Mouse (Mus musculus) ES-Bruce4 (cell line): Measurements from ENCODE around the gene Psmc5. TPM values are rescaled to one million over a fixed set of nuclear protein-coding genes. Genes with fewer than 3 reads are reported as not detected.
A peak's percentile ranks its signal among the peaks of the same experiment; 100 is the strongest.

ENCODE experiments used
- H3K27ac ChIP-seq: 2 replicates; pipeline ENCODE4 v1.5.1; 2012; ENCODE audit warnings: low read length, inconsistent platforms; ENCODE audit not compliant: insufficient read depth
- H3K27me3 ChIP-seq: 2 replicates; pipeline ENCODE4 v1.6.1; 2012; ENCODE audit warnings: mild to moderate bottlenecking, low read length, inconsistent platforms; ENCODE audit not compliant: control insufficient read depth, poor library complexity, insufficient read depth, severe bottlenecking
- H3K36me3 ChIP-seq: 2 replicates; pipeline ENCODE4 v1.6.1; 2012; ENCODE audit warnings: inconsistent platforms, mild to moderate bottlenecking, low read length, moderate library complexity; ENCODE audit not compliant: control insufficient read depth, poor library complexity, insufficient read depth, severe bottlenecking
- H3K4me1 ChIP-seq: one replicate; pipeline ENCODE4 v1.8.1; 2011; ENCODE audit warnings: low read length; ENCODE audit not compliant: control insufficient read depth, insufficient read depth
- H3K4me3 ChIP-seq: 2 replicates; pipeline ENCODE4 v1.5.1; 2011; ENCODE audit warnings: low read depth, mild to moderate bottlenecking, low read length
- H3K9ac ChIP-seq: 2 replicates; pipeline ENCODE4 v1.6.1; 2012; ENCODE audit warnings: low read depth, mild to moderate bottlenecking, inconsistent platforms; ENCODE audit not compliant: poor library complexity, severe bottlenecking
- H3K9me3 ChIP-seq: replicated peaks from 2 replicates; pipeline ENCODE4 v1.6.1; 2012; ENCODE audit warnings: mild to moderate bottlenecking, low read length, inconsistent platforms; ENCODE audit not compliant: control insufficient read depth, poor library complexity, insufficient read depth, severe bottlenecking
- CTCF ChIP-seq: IDR thresholded peaks from one replicate; pipeline ENCODE4 v1.8.1; 2011; ENCODE audit warnings: low read depth, low read length
- EP300 ChIP-seq: IDR thresholded peaks from 2 replicates; pipeline ENCODE4 v1.6.1; 2011; ENCODE audit warnings: low read depth, low read length; ENCODE audit not compliant: insufficient read depth
- POLR2A ChIP-seq: IDR thresholded peaks from one replicate; pipeline ENCODE4 v1.8.1; 2011; ENCODE audit warnings: low read length; ENCODE audit not compliant: insufficient read depth
- polyA plus RNA-seq: library from polyadenylated mRNA; stranded (reverse); fragments of >200 nt; gene quantifications from 2 replicates; pipeline ENCODE4 v1.2.4, GENCODE M21; 2011; ENCODE audit warnings: low read depth; ENCODE audit not compliant: missing spikeins, insufficient read depth, insufficient read length

Gene Psmc5
- polyA plus RNA-seq, 1 experiment: 170 TPM

DNA sequence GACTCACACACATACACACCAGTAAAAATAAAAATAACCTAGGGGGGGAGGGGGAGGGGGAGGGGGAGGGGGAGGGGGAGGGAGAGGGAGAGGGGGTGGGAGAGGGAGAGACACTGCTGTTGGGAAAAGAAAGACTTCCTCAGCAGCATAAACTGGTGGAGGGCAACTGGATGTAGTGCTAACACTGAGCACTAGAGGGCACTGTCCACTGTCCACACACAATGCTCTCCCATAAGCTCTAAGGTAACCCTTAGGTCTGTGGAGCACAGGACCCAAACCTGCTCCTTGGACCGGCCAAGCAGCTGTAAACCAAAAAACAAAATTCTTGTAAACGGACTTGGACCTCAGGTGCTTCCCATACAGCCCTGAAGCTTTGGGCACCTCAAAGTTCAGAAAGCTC lies 46.7 kb downstream of the Psmc5 start:
- no peak overlapping the region for H3K4me3 ChIP-seq
- no peaks in the 10 kb centered on the region for H3K36me3 ChIP-seq
- TF ChIP-seq POLR2A (no peak), CTCF (peak; percentile 85)
- no peak overlapping the region for H3K9ac ChIP-seq
- no peaks in the 10 kb centered on the region for H3K27me3 ChIP-seq
- H3K4me1 ChIP-seq: no peaks in the 10 kb centered on the region
- H3K27ac ChIP-seq: no peak overlapping the region
- H3K9me3 ChIP-seq: peaks cover 7% of the 10 kb centered on the region

DNA sequence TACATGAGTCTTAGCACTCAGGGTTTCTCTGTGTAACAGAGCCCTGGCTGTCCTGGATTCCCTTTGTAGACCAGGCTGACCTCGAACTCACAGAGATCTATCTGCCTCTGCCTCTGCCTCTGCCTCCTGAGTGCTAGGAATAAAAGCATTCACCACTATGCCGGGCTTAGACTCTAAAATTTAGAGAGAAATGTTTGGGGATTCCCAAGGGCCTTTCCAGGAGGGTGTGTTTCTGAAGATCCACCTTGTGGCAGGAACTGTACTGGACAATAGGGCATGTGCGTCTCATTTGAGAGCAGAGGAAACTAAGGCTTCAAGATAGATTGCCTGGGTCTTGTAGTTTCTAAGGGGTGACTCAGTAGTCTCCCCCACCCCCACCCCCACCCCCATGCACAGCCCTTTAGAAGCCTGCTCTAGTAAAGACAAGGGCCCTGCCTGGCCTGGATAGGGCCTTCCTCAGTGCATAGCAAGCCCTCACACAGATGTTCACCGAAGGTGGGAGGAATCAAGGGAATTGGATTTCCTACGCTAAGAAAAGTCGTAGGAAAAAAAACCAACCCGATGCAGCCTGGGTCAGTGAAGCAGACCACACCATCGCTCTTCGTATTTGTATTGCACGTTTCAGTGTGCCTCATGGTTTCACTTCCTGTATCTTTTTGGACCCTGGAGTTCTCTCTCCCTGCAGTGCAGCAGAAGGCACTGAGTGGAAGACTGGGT lies 49.6 kb downstream of the Psmc5 start:
- H3K9ac ChIP-seq: no peak overlapping the region
- no peak for TF ChIP-seq CTCF
- H3K4me1 ChIP-seq: no peaks in the 10 kb centered on the region
- no peaks in the 10 kb centered on the region for H3K27me3 ChIP-seq
- H3K27ac ChIP-seq: no peak overlapping the region
- no peaks in the 10 kb centered on the region for H3K9me3 ChIP-seq
- H3K36me3 ChIP-seq: no peaks in the 10 kb centered on the region
- no peak overlapping the region for H3K4me3 ChIP-seq

DNA sequence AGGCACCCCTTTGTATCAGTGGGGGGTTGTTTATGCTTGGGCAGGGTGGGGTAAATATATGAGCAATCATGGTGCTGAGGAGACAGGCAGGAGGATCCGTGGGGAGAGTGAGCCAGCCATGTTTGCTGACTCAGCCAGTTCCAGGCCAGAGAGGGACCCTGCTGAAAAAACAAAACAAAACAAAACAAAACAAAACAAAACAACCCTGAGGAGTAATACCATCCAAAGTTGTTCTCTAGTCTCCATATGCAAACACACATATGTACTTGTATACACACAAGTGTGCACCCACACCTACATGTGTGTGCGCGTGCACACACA lies 50.1 kb downstream of the Psmc5 start:
- Histone ChIP-seq H3K4me1 (no peaks in the 10 kb centered on the region), H3K27me3 (no peaks in the 10 kb centered on the region), H3K27ac (no peak overlapping the region), H3K9ac (no peak overlapping the region), H3K9me3 (no peaks in the 10 kb centered on the region), H3K4me3 (no peak overlapping the region), H3K36me3 (no peaks in the 10 kb centered on the region)
- TF ChIP-seq CTCF: no peak
- TF ChIP-seq EP300: no peak
- no peak for TF ChIP-seq POLR2A

DNA sequence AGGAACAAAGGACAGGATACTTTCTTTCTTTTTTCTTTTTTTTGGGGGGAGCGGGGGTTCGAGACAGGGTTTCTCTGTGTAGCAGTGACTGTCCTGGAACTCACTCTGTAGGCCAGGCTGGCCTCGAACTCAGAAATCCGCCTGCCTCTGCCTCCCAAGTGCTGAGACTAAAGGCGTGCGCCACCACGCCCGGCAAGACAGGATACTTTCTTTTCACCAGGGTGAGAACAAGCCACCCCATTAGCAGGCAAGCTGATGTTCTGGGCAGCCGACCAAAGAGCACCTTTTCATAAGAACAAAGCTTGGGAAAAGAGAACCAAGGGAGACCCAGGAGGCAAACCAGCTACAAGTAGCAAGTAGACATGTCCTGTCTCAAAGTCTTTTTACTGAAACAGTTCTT lies 50.8 kb downstream of the Psmc5 start:
- no peak overlapping the region for H3K27ac ChIP-seq
- TF ChIP-seq CTCF (no peak), EP300 (no peak), POLR2A (no peak)

DNA sequence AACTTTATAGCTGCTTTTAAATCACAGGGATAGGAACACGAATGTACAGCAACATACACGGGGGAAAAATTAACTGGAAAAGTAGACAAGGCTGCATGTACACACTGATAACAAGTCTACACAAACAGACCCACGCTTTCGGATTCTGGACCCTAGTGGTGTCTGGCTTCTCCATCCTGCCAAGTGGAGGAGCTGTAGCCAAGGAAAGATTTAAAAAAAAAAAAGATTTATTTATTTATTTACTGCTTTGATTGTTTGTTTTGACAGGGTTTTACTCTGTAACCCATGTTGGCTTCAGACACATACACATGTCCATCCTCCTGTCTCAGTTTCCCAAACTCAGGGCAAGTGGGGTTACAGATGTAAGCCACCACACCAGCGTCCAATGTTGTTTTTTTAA lies 51.5 kb downstream of the Psmc5 start:
- Histone ChIP-seq H3K4me3 (no peak overlapping the region), H3K27me3 (no peaks in the 10 kb centered on the region), H3K36me3 (no peaks in the 10 kb centered on the region), H3K9me3 (no peaks in the 10 kb centered on the region), H3K9ac (no peak overlapping the region), H3K4me1 (no peaks in the 10 kb centered on the region), H3K27ac (no peak overlapping the region)
- TF ChIP-seq CTCF: no peak
- TF ChIP-seq POLR2A: no peak
- TF ChIP-seq EP300: no peak

More for the DNA sequence above, 50.8 kb downstream of the Psmc5 start:
- Histone ChIP-seq H3K4me3 (no peak overlapping the region), H3K4me1 (no peaks in the 10 kb centered on the region), H3K27me3 (no peaks in the 10 kb centered on the region), H3K9ac (no peak overlapping the region), H3K9me3 (no peaks in the 10 kb centered on the region), H3K36me3 (no peaks in the 10 kb centered on the region)

DNA sequence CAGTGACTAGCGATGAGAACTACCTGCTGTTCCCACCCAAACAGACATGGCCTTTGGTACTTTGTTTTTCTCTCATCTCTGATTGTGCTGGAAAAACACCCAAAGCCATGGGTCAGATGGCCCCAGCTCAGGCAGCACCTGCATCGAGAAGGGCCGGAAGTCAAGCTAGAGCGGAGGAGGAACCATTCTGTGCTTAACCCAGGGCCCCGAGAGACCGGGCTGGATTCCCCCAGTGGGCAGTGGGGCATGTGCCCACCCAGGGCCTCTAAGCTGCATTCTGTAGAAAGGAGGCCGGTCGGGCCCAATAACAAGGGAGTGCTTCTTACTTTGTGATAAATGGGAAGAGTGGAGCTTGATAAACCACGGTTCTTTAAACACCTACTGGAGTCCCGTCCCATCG lies 52.2 kb downstream of the Psmc5 start:
- TF ChIP-seq CTCF (no peak), POLR2A (no peak), EP300 (no peak)

DNA sequence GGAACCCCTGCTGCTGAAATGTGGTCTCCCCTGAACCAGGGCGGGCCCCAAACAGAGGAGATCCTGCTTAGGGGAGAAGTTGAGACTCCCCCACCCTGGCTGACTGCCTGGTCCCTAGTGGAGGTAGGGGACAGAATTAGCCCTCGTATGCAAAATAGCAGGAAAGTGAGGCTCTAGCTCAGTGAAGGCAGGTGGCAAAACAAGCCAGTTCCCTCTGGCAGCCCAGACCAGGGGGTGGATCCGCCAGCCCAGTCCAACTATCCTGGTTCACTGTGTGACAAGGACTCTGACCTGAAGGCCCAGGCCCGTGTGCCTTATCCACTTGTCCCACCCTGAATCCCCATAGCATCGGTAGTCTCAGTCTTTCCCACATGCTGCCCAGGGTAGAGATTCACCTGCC lies 54.2 kb downstream of the Psmc5 start:
- H3K4me3 ChIP-seq: no peak overlapping the region
- H3K4me1 ChIP-seq: no peaks in the 10 kb centered on the region
- H3K27me3 ChIP-seq: no peaks in the 10 kb centered on the region
- no peak for TF ChIP-seq POLR2A
- no peak for TF ChIP-seq CTCF
- no peak for TF ChIP-seq EP300
- no peaks in the 10 kb centered on the region for H3K9me3 ChIP-seq
- no peak overlapping the region for H3K27ac ChIP-seq
- no peaks in the 10 kb centered on the region for H3K36me3 ChIP-seq
- H3K9ac ChIP-seq: no peak overlapping the region

More for the DNA sequence above, 52.2 kb downstream of the Psmc5 start:
- H3K4me1 ChIP-seq: no peaks in the 10 kb centered on the region
- no peak overlapping the region for H3K27ac ChIP-seq
- H3K4me3 ChIP-seq: no peak overlapping the region
- no peaks in the 10 kb centered on the region for H3K27me3 ChIP-seq
- no peaks in the 10 kb centered on the region for H3K36me3 ChIP-seq
- H3K9ac ChIP-seq: no peak overlapping the region
- H3K9me3 ChIP-seq: no peaks in the 10 kb centered on the region

Other genes starting within 250 kb of the Psmc5 start
- gene Kcnh6, start 248.0 kb upstream of the Psmc5 start, polyA plus RNA-seq: 0.21 and 0.68 TPM in 2 replicates
- gene Dcaf7, start 219.3 kb upstream of the Psmc5 start, polyA plus RNA-seq: 48.9 TPM in 2 replicates
- 9.8 and 11.6 TPM in 2 replicates for gene Taco1, start 190.1 kb upstream of the Psmc5 start, polyA plus RNA-seq
- gene Map3k3, start 171.5 kb upstream of the Psmc5 start, polyA plus RNA-seq: 44.6 and 46.1 TPM in 2 replicates
- not detected in 2 replicates for gene Gm10840, start 95.3 kb upstream of the Psmc5 start, polyA plus RNA-seq
- gene Limd2, start 95.3 kb upstream of the Psmc5 start, polyA plus RNA-seq: 53.7 and 57.2 TPM in 2 replicates
- gene Strada, start 54.0 kb upstream of the Psmc5 start, polyA plus RNA-seq: 29.8 and 34.2 TPM in 2 replicates
- 93.2 and 119 TPM in 2 replicates for gene Ccdc47, start 39.8 kb upstream of the Psmc5 start, polyA plus RNA-seq
- gene Ddx42, start 39.2 kb upstream of the Psmc5 start, polyA plus RNA-seq: 73.2 and 75.4 TPM in 2 replicates
- 139 and 156 TPM in 2 replicates for gene Ftsj3, start 75 bp upstream of the Psmc5 start, polyA plus RNA-seq
- 75.6 and 78.1 TPM in 2 replicates for gene Smarcd2, start 16.8 kb downstream of the Psmc5 start, polyA plus RNA-seq
- 0.44 and 0.45 TPM in 2 replicates for gene Tcam1, start 20.5 kb downstream of the Psmc5 start, polyA plus RNA-seq
- not detected in 2 replicates for gene Gh, start 45.7 kb downstream of the Psmc5 start, polyA plus RNA-seq
- gene Cd79b, start 58.6 kb downstream of the Psmc5 start, polyA plus RNA-seq: 0.75 and 1.5 TPM in 2 replicates
- not detected in 2 replicates for gene Scn4a, start 97.1 kb downstream of the Psmc5 start, polyA plus RNA-seq
- gene Prr29, start 109.3 kb downstream of the Psmc5 start, polyA plus RNA-seq: not detected in 2 replicates
- gene Icam2, start 131.9 kb downstream of the Psmc5 start, polyA plus RNA-seq: not detected in 2 replicates
- gene Ern1, start 231.7 kb downstream of the Psmc5 start, polyA plus RNA-seq: 9.4 and 10.1 TPM in 2 replicates